Mouse (Mus musculus) skeletal muscle tissue, postnatal 0 days (tissue): ENCODE data around the gene 4930578G10Rik. TPM values are rescaled to one million over a fixed set of nuclear protein-coding genes. Genes with fewer than 3 reads are reported as not detected.

Source experiments
- polyA plus RNA-seq: library from polyadenylated mRNA; unstranded; fragments of >200 nt; fragmentation: Nextera tagmentation; extraction: Ambion mirVana; gene quantifications from 2 replicates; pipeline ENCODE4 v1.2.1, GENCODE M21; 2015

4930578G10Rik gene
- not detected in 2 replicates for polyA plus RNA-seq

DNA sequence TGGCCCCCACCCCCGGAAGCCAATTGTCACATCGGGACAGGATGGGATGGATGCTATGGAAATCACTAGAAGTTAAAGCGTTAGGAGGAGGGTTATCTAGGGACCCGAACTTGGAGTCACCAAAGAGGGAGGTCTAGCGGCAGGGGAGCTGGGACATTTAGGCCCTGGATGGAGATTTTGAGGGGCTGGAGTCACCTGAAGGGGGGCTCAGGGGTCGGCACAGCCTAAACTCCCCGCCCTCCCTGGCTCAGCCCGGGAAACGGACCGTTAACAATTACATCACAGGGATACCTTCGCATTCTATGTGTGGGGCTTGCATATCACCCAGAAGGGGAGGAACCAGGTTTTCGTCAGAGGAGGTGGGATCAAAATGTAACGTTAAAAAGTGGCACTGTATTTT is at the start of gene 4930578G10Rik:
4930578G10Rik (plus strand) TSS at position 301 of the 400 bp plus-strand sequence.

DNA sequence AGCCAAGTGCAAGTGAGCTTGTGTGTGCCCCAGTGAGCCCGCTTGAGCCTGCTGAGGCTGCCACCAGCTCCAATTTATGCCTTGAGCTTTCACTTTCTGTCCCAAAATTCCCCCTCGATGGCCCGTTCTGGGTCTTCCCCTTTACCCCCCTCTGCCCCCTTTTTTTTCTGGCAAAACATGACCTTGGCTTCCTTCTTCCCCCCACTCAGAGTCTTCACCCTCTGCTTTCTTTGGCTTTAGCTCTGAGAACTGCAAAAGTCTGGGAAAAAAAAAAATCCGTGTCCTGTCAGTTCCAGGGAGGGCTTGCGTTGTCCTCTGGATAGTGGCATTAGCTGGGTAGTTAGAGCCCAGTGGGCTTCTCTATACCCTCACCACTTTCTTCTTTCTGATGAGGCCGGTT is 21.1 kb downstream of the 4930578G10Rik start, which contains the start of gene Ccl19:
Ccl19 (minus strand) TSS at position 101 of the 400 bp plus-strand sequence.

DNA sequence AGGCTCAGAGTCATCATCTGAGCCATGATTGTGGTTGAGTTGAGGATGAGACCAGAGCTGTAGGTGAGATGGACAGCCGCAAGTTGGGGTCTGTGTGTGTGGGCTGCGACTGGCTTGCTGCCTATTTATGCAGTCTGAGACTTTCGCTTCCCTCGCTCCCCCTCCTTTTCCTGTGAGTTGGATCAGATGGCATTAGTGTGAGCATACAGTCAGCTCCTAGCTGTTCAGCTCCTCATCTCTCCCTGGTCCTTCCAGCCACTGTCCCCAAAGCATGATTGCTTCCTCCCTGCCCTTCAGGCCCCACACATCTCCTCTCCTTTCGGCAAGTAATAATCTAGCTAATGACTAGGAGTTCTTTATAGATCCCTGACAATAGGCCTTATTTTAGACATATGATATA is 38.5 kb downstream of the 4930578G10Rik start, which contains the start of gene Ccl21a:
Ccl21a (minus strand) TSS at position 101 of the 400 bp plus-strand sequence.

DNA sequence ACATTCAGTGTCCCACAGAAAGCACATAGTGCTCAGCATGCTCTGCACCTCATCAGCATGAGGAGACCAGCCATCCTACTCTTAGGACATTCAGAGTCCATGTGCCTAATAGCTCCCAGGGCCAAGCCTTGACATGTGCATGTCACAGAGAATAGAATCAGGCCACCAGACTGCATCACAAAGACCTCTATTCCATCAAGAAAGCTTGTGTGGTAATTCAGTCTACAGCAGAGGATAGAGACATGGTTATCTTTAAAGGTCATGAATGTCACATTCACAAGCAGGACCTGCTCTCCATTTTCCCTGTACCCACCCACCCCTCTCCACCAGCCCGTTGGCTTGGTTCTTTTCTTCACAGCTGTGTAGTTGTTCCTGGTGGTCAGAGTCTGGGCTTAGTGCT is 118.4 kb downstream of the 4930578G10Rik start, which contains the start of gene Fam205a1:
Fam205a1 (minus strand) TSS at position 101 of the 400 bp plus-strand sequence.

DNA sequence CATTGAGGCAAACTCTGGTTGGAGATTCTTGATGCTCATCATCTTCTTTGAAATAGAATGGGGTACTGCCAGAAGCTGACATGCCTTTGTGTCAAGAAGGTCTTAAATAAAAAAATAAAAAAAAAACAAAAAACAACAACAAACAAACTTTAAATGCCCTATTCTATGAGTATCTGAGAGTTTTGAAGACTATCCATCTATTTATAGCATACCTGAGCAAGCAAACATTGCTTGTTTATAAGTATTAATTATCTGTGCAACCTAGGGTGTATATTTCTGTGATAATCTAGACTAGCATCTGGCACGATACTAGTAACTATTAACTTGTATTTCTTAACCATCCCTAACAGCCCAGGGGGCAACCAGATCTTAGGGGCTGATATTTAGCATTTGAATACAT is 121.3 kb downstream of the 4930578G10Rik start, which contains the start of gene Gm12394:
Gm12394 (minus strand) TSS at position 101 of the 400 bp plus-strand sequence.

DNA sequence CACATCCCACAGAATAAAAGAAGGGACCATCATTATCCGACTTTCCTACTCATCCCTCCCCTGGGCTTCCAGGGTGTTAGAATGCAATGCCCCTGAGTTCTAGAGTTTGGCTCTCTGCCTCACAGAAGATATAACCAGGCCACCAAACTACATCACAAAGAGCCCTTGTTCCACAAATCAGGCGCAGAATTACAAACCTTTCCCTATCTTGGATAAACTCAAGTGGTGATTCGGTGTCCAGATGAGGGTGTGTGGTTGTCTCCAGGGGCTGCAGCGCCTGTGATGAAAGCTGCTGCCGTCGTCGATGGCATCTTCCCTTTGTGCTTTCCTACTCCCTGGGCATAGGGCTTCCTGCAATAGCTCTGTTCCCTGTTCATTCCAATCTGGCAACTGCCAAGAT is 138.8 kb downstream of the 4930578G10Rik start, which contains the start of gene Fam205c:
Fam205c (minus strand) TSS at position 101 of the 400 bp plus-strand sequence.

Other genes with a start within 250 kb of the 4930578G10Rik start
- not detected in 2 replicates for gene Fam205a2, start 207.4 kb upstream of the 4930578G10Rik start, polyA plus RNA-seq
- gene Gm10591, start 123.3 kb upstream of the 4930578G10Rik start, polyA plus RNA-seq: not detected in 2 replicates
- gene Gm2564, start 105.8 kb upstream of the 4930578G10Rik start, polyA plus RNA-seq: 1.3 TPM in 1 of 2 replicates, not detected in the other
- gene Ccl27b, start 80.3 kb upstream of the 4930578G10Rik start, polyA plus RNA-seq: not detected in 2 replicates
- not detected in 2 replicates for gene Il11ra2, start 73.7 kb upstream of the 4930578G10Rik start, polyA plus RNA-seq
- 0.32 and 0.60 TPM in 2 replicates for gene Ccl19, start 21.0 kb downstream of the 4930578G10Rik start, polyA plus RNA-seq
- 10.1 and 10.8 TPM in 2 replicates for gene Ccl21a, start 38.4 kb downstream of the 4930578G10Rik start, polyA plus RNA-seq
- not detected in 2 replicates for gene Fam205a1, start 118.3 kb downstream of the 4930578G10Rik start, polyA plus RNA-seq
- gene Gm12394, start 121.2 kb downstream of the 4930578G10Rik start, polyA plus RNA-seq: 0.04 TPM in 1 of 2 replicates, not detected in the other
- gene Fam205c, start 138.7 kb downstream of the 4930578G10Rik start, polyA plus RNA-seq: 0.21 TPM in 1 of 2 replicates, not detected in the other
- 0.51 and 0.73 TPM in 2 replicates for gene Phf24, start 181.1 kb downstream of the 4930578G10Rik start, polyA plus RNA-seq
- gene Dnajb5, start 214.3 kb downstream of the 4930578G10Rik start, polyA plus RNA-seq: 16.7 and 18.6 TPM in 2 replicates
- 0.32 and 0.42 TPM in 2 replicates for gene 1700022I11Rik, start 234.1 kb downstream of the 4930578G10Rik start, polyA plus RNA-seq